25 mouse cellular contexts compared by ENCODE assay signal in genomic region chr13:4826756-4827155, GRCm38 (mm10).
"Had no signal": no experiment of that assay in that cellular context is flagged by ENCODE, and none has a peak within 500 bp of the region (broad histone marks: within the 10 kb centered on the region; RNA-seq: fewer than 3 reads in every experiment).

No protein-coding gene starts in this region.

- ATAC-seq: hindbrain, postnatal 0 days; intestine, embryonic 16.5 days; liver, postnatal 0 days had no signal

- H3K4me1 ChIP-seq: heart, embryonic 10.5 days; heart, embryonic 12.5 days; hindbrain, embryonic 13.5 days; hindbrain, embryonic 15.5 days; limb, embryonic 10.5 days; limb, embryonic 12.5 days; liver, embryonic 13.5 days; liver, embryonic 15.5 days had no signal

- H3K9me3 ChIP-seq: heart, embryonic 10.5 days; heart, embryonic 12.5 days; hindbrain, embryonic 13.5 days; hindbrain, embryonic 15.5 days; limb, embryonic 10.5 days; limb, embryonic 12.5 days; liver, embryonic 13.5 days; liver, embryonic 15.5 days had no signal

- H3K27ac ChIP-seq: gastrocnemius, adult 2 months; heart, embryonic 10.5 days; hindbrain, embryonic 13.5 days; hindbrain, embryonic 15.5 days; hindbrain, postnatal 0 days; layer of hippocampus, adult 2 months; limb, embryonic 10.5 days; limb, embryonic 12.5 days; liver, embryonic 13.5 days; liver, embryonic 15.5 days had no signal

- H3K36me3 ChIP-seq: heart, embryonic 10.5 days; heart, embryonic 12.5 days; hindbrain, embryonic 13.5 days; hindbrain, embryonic 15.5 days; limb, embryonic 10.5 days; limb, embryonic 12.5 days; liver, embryonic 13.5 days; liver, embryonic 15.5 days had no signal

- H3K4me2 ChIP-seq: heart, embryonic 12.5 days; hindbrain, embryonic 13.5 days; hindbrain, embryonic 15.5 days; limb, embryonic 12.5 days; liver, embryonic 11.5 days; liver, embryonic 13.5 days; liver, embryonic 15.5 days had no signal

- H3K27me3 ChIP-seq: heart, embryonic 12.5 days; hindbrain, embryonic 13.5 days; hindbrain, embryonic 15.5 days; limb, embryonic 12.5 days; liver, embryonic 13.5 days; liver, embryonic 15.5 days had no signal

- H3K9ac ChIP-seq: heart, embryonic 12.5 days; hindbrain, embryonic 13.5 days; hindbrain, embryonic 15.5 days; limb, embryonic 12.5 days; liver, embryonic 13.5 days; liver, embryonic 15.5 days; liver, postnatal 0 days had no signal

- H3K4me3 ChIP-seq: gastrocnemius, adult 2 months; heart, embryonic 10.5 days; heart, embryonic 12.5 days; hindbrain, embryonic 13.5 days; hindbrain, embryonic 15.5 days; layer of hippocampus, adult 2 months; limb, embryonic 10.5 days; limb, embryonic 12.5 days; liver, embryonic 13.5 days; liver, embryonic 15.5 days had no signal

- DNase-seq: gastrocnemius, adult 2 months; gastrocnemius, postnatal 14 days; heart, adult 18-20 months; heart, postnatal 10 days; heart, postnatal 36 days; kidney, adult 11 months; kidney, adult 2 months; kidney, adult 9 months; kidney, postnatal 10 days; kidney, postnatal 25 days; kidney, postnatal 4 days; liver; liver, embryonic 13.5 days; liver, postnatal 0 days had no signal
